Mouse (Mus musculus): ENCODE data around the gene Lfng. TPM values are rescaled to one million over a fixed set of nuclear protein-coding genes. Genes with fewer than 3 reads are reported as not detected.

Lfng gene
- polyA plus RNA-seq, 2 experiments = 19.2 to 38.9 TPM

- Histone ChIP-seq H3K27me3 (ENCODE audit: control insufficient read depth, insufficient read depth, low read length) (no peaks in the 10 kb centered on the region), H3K9ac (ENCODE audit: low read depth, low read length, severe bottlenecking) (no peak overlapping the region), H3K27ac (replicated peaks; ENCODE audit: low read depth, low read length) (no peak overlapping the region), H3K4me1 (ENCODE audit: control insufficient read depth, insufficient read depth, low read length) (no peaks in the 10 kb centered on the region), H3K36me3 (ENCODE audit: control insufficient read depth, insufficient read depth, low read length) (peaks cover 86% of the 10 kb centered on the region), H3K4me3 (replicated peaks; ENCODE audit: low read length) (no peak overlapping the region), H3K4me2 (replicated peaks; ENCODE audit: low read depth, low read length, severe bottlenecking) (no peak overlapping the region), H3K9me3 (ENCODE audit: control insufficient read depth, low read length) (no peaks in the 10 kb centered on the region)
- DNase-seq (ENCODE audit: low spot score) (no peak), ATAC-seq (ENCODE audit: low FRiP score, low read depth) (no peak)
- no peak for TF ChIP-seq POLR2A (IDR thresholded peaks at IDR 0.05; ENCODE audit: borderline replicate concordance, extremely low read depth, insufficient read depth, insufficient read length)
- WGBS = 91% methylated on average over 23 of the region's 26 CpGs
Measured at GRCm38 (mm10) chr5:140634798-140635722, 27.9 kb downstream of the Lfng start.

DNA sequence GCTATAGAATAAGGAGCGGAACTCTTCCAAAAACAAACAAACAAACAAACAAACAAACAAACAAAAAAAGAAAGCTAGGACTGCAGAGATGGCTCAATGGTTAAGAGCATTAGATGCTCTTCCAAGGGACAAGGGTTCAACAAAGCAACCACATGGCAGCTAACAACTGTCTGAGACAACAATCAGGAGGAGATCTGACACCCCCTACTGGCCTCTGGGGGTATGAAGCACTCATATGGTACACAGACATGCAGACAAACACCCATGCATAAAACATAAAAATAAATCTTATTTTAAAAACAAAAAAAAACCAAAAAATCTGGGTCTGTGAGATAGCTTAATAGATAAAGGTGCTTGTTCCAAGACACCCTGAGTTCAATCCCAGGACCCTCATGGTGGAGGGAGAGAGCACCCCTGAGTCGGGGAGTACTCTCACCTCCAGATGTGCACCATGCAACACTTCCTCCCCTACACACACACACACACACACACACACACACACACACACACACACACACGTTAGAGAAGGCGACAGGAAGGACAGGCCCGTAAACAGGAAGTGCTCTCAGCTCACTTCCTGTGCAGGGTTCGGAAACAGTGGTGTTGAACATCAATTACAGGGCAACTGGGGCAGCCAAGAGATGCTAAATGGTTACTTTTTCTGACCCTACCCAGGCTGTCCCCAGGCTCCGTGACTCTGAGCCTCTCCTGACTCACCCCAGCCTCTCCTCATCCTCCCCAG is 29.4 kb downstream of the Lfng start:
- peaks cover 76% of the 10 kb centered on the region for H3K36me3 ChIP-seq (ENCODE audit: control insufficient read depth, insufficient read depth, low read length)
- 78% methylated on average over 7 of the region's 7 CpGs for WGBS
- ATAC-seq (ENCODE audit: low FRiP score, low read depth) = no peak

GRCm38 (mm10) chr5:140637058-140637410 is 29.9 kb downstream of the Lfng start:
- ATAC-seq (ENCODE audit: low FRiP score, low read depth) = no peak
- 89% methylated on average over 6 of the region's 6 CpGs for WGBS
- TF ChIP-seq POLR2A (IDR thresholded peaks at IDR 0.05; ENCODE audit: borderline replicate concordance, extremely low read depth, insufficient read depth, insufficient read length) = no peak
- Histone ChIP-seq H3K36me3 (ENCODE audit: control insufficient read depth, insufficient read depth, low read length) (peaks cover 70% of the 10 kb centered on the region), H3K4me3 (replicated peaks; ENCODE audit: low read length) (no peak overlapping the region), H3K9me3 (ENCODE audit: control insufficient read depth, low read length) (no peaks in the 10 kb centered on the region), H3K27ac (replicated peaks; ENCODE audit: low read depth, low read length) (no peak overlapping the region), H3K27me3 (ENCODE audit: control insufficient read depth, insufficient read depth, low read length) (no peaks in the 10 kb centered on the region), H3K4me1 (ENCODE audit: control insufficient read depth, insufficient read depth, low read length) (peaks cover 17% of the 10 kb centered on the region), H3K4me2 (replicated peaks; ENCODE audit: low read depth, low read length, severe bottlenecking) (no peak overlapping the region), H3K9ac (ENCODE audit: low read depth, low read length, severe bottlenecking) (no peak overlapping the region)
- no peak for DNase-seq (ENCODE audit: low spot score)

More for the DNA sequence above, 29.4 kb downstream of the Lfng start:
- TF ChIP-seq POLR2A (IDR thresholded peaks at IDR 0.05; ENCODE audit: borderline replicate concordance, extremely low read depth, insufficient read depth, insufficient read length) = no peak
- no peaks in the 10 kb centered on the region for H3K9me3 ChIP-seq (ENCODE audit: control insufficient read depth, low read length)
- no peak overlapping the region for H3K4me3 ChIP-seq (replicated peaks; ENCODE audit: low read length)
- H3K4me1 ChIP-seq (ENCODE audit: control insufficient read depth, insufficient read depth, low read length) = peaks cover 12% of the 10 kb centered on the region
- H3K27ac ChIP-seq (replicated peaks; ENCODE audit: low read depth, low read length) = no peak overlapping the region
- H3K9ac ChIP-seq (ENCODE audit: low read depth, low read length, severe bottlenecking) = no peak overlapping the region
- no peak for DNase-seq (ENCODE audit: low spot score)
- H3K27me3 ChIP-seq (ENCODE audit: control insufficient read depth, insufficient read depth, low read length) = no peaks in the 10 kb centered on the region
- no peak overlapping the region for H3K4me2 ChIP-seq (replicated peaks; ENCODE audit: low read depth, low read length, severe bottlenecking)

GRCm38 (mm10) chr5:140637989-140638388 is 30.9 kb downstream of the Lfng start:
- DNase-seq (ENCODE audit: low spot score) (no peak), ATAC-seq (ENCODE audit: low FRiP score, low read depth) (no peak)
- Histone ChIP-seq H3K27ac (replicated peaks; ENCODE audit: low read depth, low read length) (no peak overlapping the region), H3K4me3 (replicated peaks; ENCODE audit: low read length) (no peak overlapping the region), H3K4me2 (replicated peaks; ENCODE audit: low read depth, low read length, severe bottlenecking) (no peak overlapping the region), H3K27me3 (ENCODE audit: control insufficient read depth, insufficient read depth, low read length) (no peaks in the 10 kb centered on the region), H3K9me3 (ENCODE audit: control insufficient read depth, low read length) (no peaks in the 10 kb centered on the region), H3K4me1 (ENCODE audit: control insufficient read depth, insufficient read depth, low read length) (peaks cover 23% of the 10 kb centered on the region), H3K9ac (ENCODE audit: low read depth, low read length, severe bottlenecking) (no peak overlapping the region), H3K36me3 (ENCODE audit: control insufficient read depth, insufficient read depth, low read length) (peaks cover 61% of the 10 kb centered on the region)
- no peak for TF ChIP-seq POLR2A (IDR thresholded peaks at IDR 0.05; ENCODE audit: borderline replicate concordance, extremely low read depth, insufficient read depth, insufficient read length)
- WGBS = 91% methylated on average over 3 of the region's 3 CpGs

DNA sequence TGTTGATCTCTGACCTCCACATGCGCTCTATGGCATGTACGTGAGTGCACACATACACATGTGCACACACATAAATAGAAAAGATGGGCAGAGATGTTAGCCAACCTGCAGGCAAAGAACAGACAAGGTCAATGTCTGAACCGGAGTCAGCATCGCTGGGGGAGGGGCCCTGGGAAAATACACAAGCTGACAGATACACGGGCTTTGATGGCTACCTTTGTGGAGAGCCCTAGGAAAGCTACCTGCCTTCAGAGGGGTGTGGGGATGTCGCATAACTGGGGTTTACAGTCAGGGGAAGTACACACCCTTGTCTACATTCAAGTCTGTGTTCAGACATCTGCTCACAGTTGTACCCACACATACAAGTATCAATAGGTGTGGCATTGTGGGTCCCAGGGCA is 31.4 kb downstream of the Lfng start:
- peaks cover 23% of the 10 kb centered on the region for H3K4me1 ChIP-seq (ENCODE audit: control insufficient read depth, insufficient read depth, low read length)
- no peak for TF ChIP-seq POLR2A (IDR thresholded peaks at IDR 0.05; ENCODE audit: borderline replicate concordance, extremely low read depth, insufficient read depth, insufficient read length)
- H3K4me2 ChIP-seq (replicated peaks; ENCODE audit: low read depth, low read length, severe bottlenecking) = no peak overlapping the region
- DNase-seq (ENCODE audit: low spot score) (no peak), ATAC-seq (ENCODE audit: low FRiP score, low read depth) (no peak)
- no peaks in the 10 kb centered on the region for H3K9me3 ChIP-seq (ENCODE audit: control insufficient read depth, low read length)
- no peak overlapping the region for H3K9ac ChIP-seq (ENCODE audit: low read depth, low read length, severe bottlenecking)
- peaks cover 56% of the 10 kb centered on the region for H3K36me3 ChIP-seq (ENCODE audit: control insufficient read depth, insufficient read depth, low read length)
- WGBS = 90% methylated on average over 6 of the region's 6 CpGs
- no peak overlapping the region for H3K27ac ChIP-seq (replicated peaks; ENCODE audit: low read depth, low read length)
- no peaks in the 10 kb centered on the region for H3K27me3 ChIP-seq (ENCODE audit: control insufficient read depth, insufficient read depth, low read length)
- H3K4me3 ChIP-seq (replicated peaks; ENCODE audit: low read length) = no peak overlapping the region

Measured in limb, embryonic 14.5 days (tissue).